Mouse (Mus musculus) intestine, postnatal 0 days (tissue): Measurements from ENCODE around the gene Abcg2. TPM values are rescaled to one million over a fixed set of nuclear protein-coding genes. Genes with fewer than 3 reads are reported as not detected.

ENCODE experiments used
- ATAC-seq: fragments of 200-750 bp; cut with Nextera tagmentation; 2 replicates; pipeline ENCODE4 v1.8.0; 2017; ENCODE audit warnings: mild to moderate bottlenecking, moderate TSS enrichment, moderate library complexity
- H3K27ac ChIP-seq: fragments of 300-500 bp; sonication (generic); 2 replicates; pipeline ENCODE4 v1.5.1; 2014; ENCODE audit warnings: mild to moderate bottlenecking, low read depth, low read length, moderate library complexity
- H3K27me3 ChIP-seq: fragments of 300-500 bp; sonication (generic); replicated peaks from 2 replicates; pipeline ENCODE4 v1.6.1; 2014; ENCODE audit warnings: low read length, mixed read lengths; ENCODE audit not compliant: control insufficient read depth, insufficient read depth
- H3K36me3 ChIP-seq: fragments of 300-500 bp; sonication (generic); 2 replicates; pipeline ENCODE4 v1.6.1; 2014; ENCODE audit warnings: mild to moderate bottlenecking, moderate library complexity; ENCODE audit not compliant: control insufficient read depth, insufficient read depth
- H3K4me1 ChIP-seq: fragments of 300-500 bp; sonication (generic); replicated peaks from 2 replicates; pipeline ENCODE4 v1.6.1; 2014; ENCODE audit warnings: antibody characterized with exemption, low read length, mixed read lengths; ENCODE audit not compliant: control insufficient read depth, insufficient read depth
- H3K4me2 ChIP-seq: fragments of 300-500 bp; sonication (generic); replicated peaks from 2 replicates; pipeline ENCODE4 v1.6.1; 2014; ENCODE audit warnings: low read depth, mild to moderate bottlenecking, moderate library complexity
- H3K4me3 ChIP-seq: fragments of 300-500 bp; sonication (generic); 2 replicates; pipeline ENCODE4 v1.5.1; 2014; ENCODE audit warnings: low read depth, low read length
- H3K9ac ChIP-seq: fragments of 300-500 bp; sonication (generic); 2 replicates; pipeline ENCODE4 v1.6.1; 2014; ENCODE audit warnings: mild to moderate bottlenecking, low read depth, low read length
- H3K9me3 ChIP-seq: fragments of 300-500 bp; sonication (generic); 2 replicates; pipeline ENCODE4 v1.6.1; 2016; ENCODE audit warnings: mixed run types; ENCODE audit not compliant: control insufficient read depth
- CTCF ChIP-seq: sonication (generic); IDR thresholded peaks from 2 replicates; pipeline ENCODE4 v1.5.1; 2016; ENCODE audit warnings: low read depth, mild to moderate bottlenecking, control low read depth, antibody characterized with exemption, moderate library complexity
- WGBS: fragments of 180-500 bp; shearing (Covaris S2); extraction: QIAGEN DNeasy Blood & Tissue Kit; methylation state at CpG from one replicate; pipeline ENCODE4 v1.1.7; 2014; 5-methylcytosine and 5-hydroxymethylcytosine counted together
- polyA plus RNA-seq: library from polyadenylated mRNA; unstranded; fragments of >200 nt; fragmentation: Nextera tagmentation; extraction: Ambion mirVana; gene quantifications from 2 replicates; pipeline ENCODE4 v1.2.1, GENCODE M21; 2015

Abcg2 gene
- polyA plus RNA-seq, 1 experiment from 2014 or later: 143 TPM

DNA sequence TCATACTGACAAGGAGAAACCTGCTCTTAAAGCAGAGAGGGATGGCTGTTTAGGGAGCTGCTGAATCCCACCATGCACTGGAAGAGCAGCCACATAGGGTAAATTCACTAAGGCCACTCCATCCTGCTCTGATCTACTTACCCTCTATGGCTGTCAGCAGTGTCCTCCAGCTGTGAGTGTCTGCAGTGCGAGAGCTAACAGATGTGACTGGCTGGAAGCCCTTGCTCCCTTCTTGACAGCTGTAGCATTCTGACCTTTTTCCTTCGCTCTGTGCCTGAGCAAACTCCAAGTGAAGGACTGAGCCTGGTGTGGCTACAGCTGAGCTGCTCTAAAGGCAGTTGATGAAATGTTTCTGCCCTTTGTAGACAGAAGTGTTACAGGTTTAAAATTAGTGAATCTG, 107.3 kb downstream of the Abcg2 start:
- Histone ChIP-seq H3K4me3 (no peak overlapping the region), H3K36me3 (peaks cover 4% of the 10 kb centered on the region; the same call in 1 of the 2 replicates), H3K27me3 (no peaks in the 10 kb centered on the region), H3K9me3 (no peaks in the 10 kb centered on the region), H3K4me2 (no peak overlapping the region), H3K9ac (no peak overlapping the region), H3K27ac (no peak overlapping the region), H3K4me1 (no peaks in the 10 kb centered on the region)
- ATAC-seq: no peak
- TF ChIP-seq CTCF: no peak
- WGBS: 81% methylated on average over 2 of the region's 2 CpGs

DNA sequence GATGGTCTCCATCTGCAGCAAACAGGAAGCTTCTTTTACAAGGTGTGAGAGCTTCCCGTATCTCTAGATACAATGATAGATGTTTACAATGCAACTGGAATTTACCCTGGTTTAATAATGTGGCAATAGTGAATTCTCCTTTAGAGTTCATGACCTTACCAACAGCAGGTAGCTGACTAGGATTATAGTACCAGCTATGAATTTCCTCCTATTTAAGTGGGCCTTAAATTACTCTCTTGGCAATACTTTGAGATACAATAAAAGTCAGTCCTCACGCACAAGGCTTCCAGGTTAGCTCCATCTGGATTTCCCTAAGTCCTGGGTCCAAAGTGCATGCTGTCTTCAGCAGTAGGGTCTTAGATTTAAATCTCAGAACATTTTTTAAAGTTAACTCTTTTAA, 109.9 kb downstream of the Abcg2 start:
- WGBS: 37% methylated on average over 2 of the region's 2 CpGs

DNA sequence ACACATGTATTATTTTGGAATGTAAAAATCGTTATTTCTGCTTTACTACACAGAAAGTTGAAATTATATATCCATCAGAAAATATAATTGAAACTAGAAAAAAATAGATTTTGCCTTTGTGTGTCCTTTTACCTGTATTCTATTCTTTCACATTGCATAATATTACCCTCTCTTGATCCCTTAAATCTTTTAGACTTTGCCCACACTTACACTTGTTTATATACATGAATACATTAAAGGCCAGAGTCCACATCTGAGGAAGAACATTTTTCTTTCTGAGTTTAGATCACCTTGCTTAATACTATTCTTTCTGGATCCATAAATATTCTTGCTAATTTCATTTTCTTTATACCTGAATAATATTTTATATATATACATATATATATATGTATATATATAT, 110.4 kb downstream of the Abcg2 start:
- H3K4me3 ChIP-seq: no peak overlapping the region
- no peak overlapping the region for H3K9ac ChIP-seq
- no peaks in the 10 kb centered on the region for H3K4me1 ChIP-seq
- ATAC-seq: peak; percentile 87
- TF ChIP-seq CTCF: no peak
- H3K9me3 ChIP-seq: no peaks in the 10 kb centered on the region
- WGBS: 84% methylated on average over 1 of the region's 1 CpGs
- H3K27me3 ChIP-seq: no peaks in the 10 kb centered on the region
- no peak overlapping the region for H3K4me2 ChIP-seq
- peaks cover 5% of the 10 kb centered on the region; the same call in 1 of the 2 replicates for H3K36me3 ChIP-seq
- no peak overlapping the region for H3K27ac ChIP-seq

More for the DNA sequence above, 109.9 kb downstream of the Abcg2 start:
- TF ChIP-seq CTCF: no peak
- H3K4me2 ChIP-seq: no peak overlapping the region
- H3K4me1 ChIP-seq: no peaks in the 10 kb centered on the region
- ATAC-seq: peak; percentile 91
- no peak overlapping the region for H3K27ac ChIP-seq
- H3K9ac ChIP-seq: no peak overlapping the region
- H3K9me3 ChIP-seq: no peaks in the 10 kb centered on the region
- H3K27me3 ChIP-seq: no peaks in the 10 kb centered on the region
- H3K36me3 ChIP-seq: peaks cover 5% of the 10 kb centered on the region; the same call in 1 of the 2 replicates
- H3K4me3 ChIP-seq: no peak overlapping the region

DNA sequence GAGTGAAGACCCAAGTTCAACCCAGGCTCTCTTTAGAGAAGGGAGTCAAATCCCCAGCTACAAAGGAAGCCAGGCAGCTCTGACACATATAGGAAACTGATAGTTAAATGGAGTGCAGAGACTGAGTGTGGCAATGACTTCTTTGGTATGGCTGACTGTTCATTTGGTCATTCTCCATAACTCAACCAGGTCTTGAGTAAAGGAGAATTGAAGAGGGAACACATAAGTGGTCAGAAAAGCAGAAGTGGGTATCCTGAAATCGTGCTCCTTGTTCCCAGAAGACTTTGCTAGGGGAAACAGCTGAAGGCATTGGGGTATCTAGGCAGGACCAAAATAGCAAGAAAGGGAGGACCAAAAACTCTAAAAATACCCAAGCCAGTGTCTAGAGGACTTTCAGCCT, 126.0 kb downstream of the Abcg2 start:
- H3K4me1 ChIP-seq: no peaks in the 10 kb centered on the region
- no peak for ATAC-seq
- no peak for TF ChIP-seq CTCF
- no peaks in the 10 kb centered on the region for H3K27me3 ChIP-seq
- H3K9me3 ChIP-seq: no peaks in the 10 kb centered on the region
- H3K4me3 ChIP-seq: no peak overlapping the region
- no peak overlapping the region for H3K27ac ChIP-seq
- no peak overlapping the region for H3K4me2 ChIP-seq
- H3K36me3 ChIP-seq: no peaks in the 10 kb centered on the region
- 86% methylated on average over 1 of the region's 1 CpGs for WGBS
- H3K9ac ChIP-seq: no peak overlapping the region

DNA sequence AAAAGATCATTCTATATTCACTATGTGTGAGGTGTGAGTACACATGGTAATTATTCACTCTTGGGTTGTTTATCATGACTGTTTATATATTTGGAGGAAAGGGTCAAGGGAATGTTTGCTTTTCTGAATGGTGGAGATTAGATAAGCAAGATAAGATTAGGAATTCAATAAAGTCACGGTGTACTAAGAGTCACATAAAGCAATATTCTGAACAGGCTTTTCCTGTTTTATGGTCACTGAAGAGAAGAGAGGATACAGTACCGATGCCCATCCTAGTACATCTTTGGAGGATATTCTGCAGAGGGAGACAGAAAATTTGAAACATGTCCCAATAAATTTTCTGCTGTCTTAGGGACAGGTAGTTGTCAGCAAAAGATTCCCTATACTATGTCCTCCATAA, 127.6 kb downstream of the Abcg2 start:
- Histone ChIP-seq H3K4me2 (no peak overlapping the region), H3K4me1 (no peaks in the 10 kb centered on the region), H3K4me3 (no peak overlapping the region), H3K9ac (no peak overlapping the region), H3K36me3 (no peaks in the 10 kb centered on the region), H3K9me3 (no peaks in the 10 kb centered on the region), H3K27ac (no peak overlapping the region), H3K27me3 (no peaks in the 10 kb centered on the region)
- TF ChIP-seq CTCF: no peak
- WGBS: 15% methylated on average over 2 of the region's 2 CpGs
- no peak; the same call in 1 of the 2 replicates for ATAC-seq

DNA sequence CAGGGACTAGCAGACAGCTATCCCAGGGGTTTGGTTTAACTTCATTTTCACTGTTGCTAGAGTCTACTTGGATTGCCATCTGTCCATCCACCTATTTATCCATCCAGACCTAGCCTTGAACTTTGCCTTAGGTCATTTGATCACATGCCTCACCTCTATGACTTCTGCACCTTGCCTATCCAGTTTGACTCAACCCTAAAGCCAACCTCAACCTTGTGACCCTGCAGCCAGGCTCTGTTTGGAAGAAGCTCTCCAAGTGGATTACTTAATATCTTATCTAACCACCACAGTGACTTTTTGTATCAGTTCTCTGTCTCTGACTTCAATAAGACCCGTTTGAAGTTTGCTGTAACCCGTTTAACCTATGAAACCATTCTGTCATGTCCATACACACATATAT, 149.5 kb downstream of the Abcg2 start:
- Histone ChIP-seq H3K9ac (no peak overlapping the region), H3K9me3 (no peaks in the 10 kb centered on the region), H3K27me3 (no peaks in the 10 kb centered on the region), H3K36me3 (no peaks in the 10 kb centered on the region), H3K27ac (no peak overlapping the region), H3K4me2 (no peak overlapping the region), H3K4me1 (no peaks in the 10 kb centered on the region), H3K4me3 (no peak overlapping the region)
- WGBS: 76% methylated on average over 2 of the region's 2 CpGs
- ATAC-seq: no peak
- TF ChIP-seq CTCF: no peak

DNA sequence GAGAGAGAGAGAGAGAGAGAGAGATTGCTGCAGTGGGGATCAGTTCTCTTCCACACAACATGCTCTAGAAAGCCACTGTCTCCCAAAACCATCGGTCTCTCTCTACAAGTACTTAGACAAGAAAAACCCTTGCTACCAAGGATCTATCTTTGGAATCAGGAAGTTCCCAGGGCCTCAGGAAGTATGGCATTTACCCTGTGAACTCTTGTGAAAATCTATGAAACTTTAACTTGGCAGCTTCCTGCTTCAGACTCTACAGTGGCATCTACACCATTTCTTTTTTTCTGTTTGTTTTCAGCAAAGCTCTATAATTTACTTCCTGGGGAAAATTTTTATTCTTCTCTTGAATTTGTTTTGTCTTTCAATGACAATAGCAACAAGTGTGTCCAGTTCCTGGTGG, 150.8 kb downstream of the Abcg2 start:
- Histone ChIP-seq H3K27ac (no peak overlapping the region), H3K4me1 (no peaks in the 10 kb centered on the region), H3K4me3 (no peak overlapping the region), H3K4me2 (no peak overlapping the region), H3K36me3 (no peaks in the 10 kb centered on the region), H3K9me3 (no peaks in the 10 kb centered on the region), H3K9ac (no peak overlapping the region), H3K27me3 (no peaks in the 10 kb centered on the region)
- WGBS: 70% methylated on average over 1 of the region's 1 CpGs
- TF ChIP-seq CTCF: no peak
- no peak for ATAC-seq

Other genes with a start within 250 kb of the Abcg2 start
- not detected in 2 replicates for gene Vmn1r30, start 141.1 kb upstream of the Abcg2 start, polyA plus RNA-seq
- gene Vmn1r31, start 109.2 kb upstream of the Abcg2 start, polyA plus RNA-seq: not detected in 2 replicates
- 14.3 and 18.7 TPM in 2 replicates for gene Herc3, start 246.9 kb downstream of the Abcg2 start, polyA plus RNA-seq